Mouse (Mus musculus): ENCODE data around the gene Snx29. TPM values are rescaled to one million over a fixed set of nuclear protein-coding genes. Genes with fewer than 3 reads are reported as not detected.
"Not testable (repeated sequence)": the region's sequence is repeated elsewhere in the genome, so short reads cannot be mapped to it uniquely, and the experiment has no call there.

Gene Snx29
- polyA plus RNA-seq, 1 experiment: 24.4 TPM

GRCm38 (mm10) chr16:11501138-11501537, 178.4 kb downstream of the Snx29 start:
- 82% methylated on average over 3 of the region's 3 CpGs for WGBS
- no peak overlapping the region for H3K27ac ChIP-seq (ENCODE audit: control insufficient read depth, insufficient read depth, low read depth, low read length, poor library complexity)
- TF ChIP-seq CTCF (IDR thresholded peaks at IDR 0.05; ENCODE audit: control insufficient read depth, insufficient read depth, low read length) (no peak), POLR2A (IDR thresholded peaks at IDR 0.05; ENCODE audit: borderline replicate concordance, control insufficient read depth, low read depth, low read length) (no peak)
- H3K4me3 ChIP-seq (replicated peaks; ENCODE audit: control insufficient read depth, low read depth, low read length): no peak overlapping the region
- peaks cover 3% of the 10 kb centered on the region for H3K4me1 ChIP-seq (ENCODE audit: control insufficient read depth, insufficient read depth, low read length)

DNA sequence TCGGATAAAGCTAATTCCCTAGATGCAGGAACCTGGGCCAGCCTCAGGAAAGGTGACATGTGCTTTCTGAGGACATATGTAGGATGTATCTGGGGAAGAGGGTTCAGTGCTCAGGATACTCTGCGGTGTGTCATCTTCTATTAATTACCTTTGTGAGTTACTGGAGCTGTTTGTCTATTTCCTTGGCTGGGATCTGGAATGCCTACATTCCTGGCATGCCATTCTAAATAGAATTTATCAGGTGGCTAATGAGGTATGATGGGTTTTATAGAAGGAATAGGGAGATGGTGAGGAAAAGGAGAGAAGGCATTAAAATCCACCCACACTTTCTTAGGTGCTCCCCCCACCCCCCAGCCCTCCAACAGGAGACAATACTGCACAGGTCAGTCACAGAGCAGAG, 178.9 kb downstream of the Snx29 start:
- H3K27ac ChIP-seq (ENCODE audit: control insufficient read depth, insufficient read depth, low read depth, low read length, poor library complexity): no peak overlapping the region
- peaks cover 2% of the 10 kb centered on the region for H3K4me1 ChIP-seq (ENCODE audit: control insufficient read depth, insufficient read depth, low read length)
- TF ChIP-seq POLR2A (IDR thresholded peaks at IDR 0.05; ENCODE audit: borderline replicate concordance, control insufficient read depth, low read depth, low read length) (no peak), CTCF (IDR thresholded peaks at IDR 0.05; ENCODE audit: control insufficient read depth, insufficient read depth, low read length) (no peak)
- 78% methylated on average over 2 of the region's 2 CpGs for WGBS
- H3K4me3 ChIP-seq (replicated peaks; ENCODE audit: control insufficient read depth, low read depth, low read length): no peak overlapping the region

GRCm38 (mm10) chr16:11504666-11505491, 182.2 kb downstream of the Snx29 start:
- TF ChIP-seq CTCF (IDR thresholded peaks at IDR 0.05; ENCODE audit: control insufficient read depth, insufficient read depth, low read length) (no peak), POLR2A (IDR thresholded peaks at IDR 0.05; ENCODE audit: borderline replicate concordance, control insufficient read depth, low read depth, low read length) (no peak)
- Histone ChIP-seq H3K4me3 (replicated peaks; ENCODE audit: control insufficient read depth, low read depth, low read length) (no peak overlapping the region), H3K27ac (ENCODE audit: control insufficient read depth, insufficient read depth, low read depth, low read length, poor library complexity) (no peak overlapping the region), H3K4me1 (ENCODE audit: control insufficient read depth, insufficient read depth, low read length) (peaks cover 2% of the 10 kb centered on the region)
- 78% methylated on average over 2 of the region's 2 CpGs for WGBS

DNA sequence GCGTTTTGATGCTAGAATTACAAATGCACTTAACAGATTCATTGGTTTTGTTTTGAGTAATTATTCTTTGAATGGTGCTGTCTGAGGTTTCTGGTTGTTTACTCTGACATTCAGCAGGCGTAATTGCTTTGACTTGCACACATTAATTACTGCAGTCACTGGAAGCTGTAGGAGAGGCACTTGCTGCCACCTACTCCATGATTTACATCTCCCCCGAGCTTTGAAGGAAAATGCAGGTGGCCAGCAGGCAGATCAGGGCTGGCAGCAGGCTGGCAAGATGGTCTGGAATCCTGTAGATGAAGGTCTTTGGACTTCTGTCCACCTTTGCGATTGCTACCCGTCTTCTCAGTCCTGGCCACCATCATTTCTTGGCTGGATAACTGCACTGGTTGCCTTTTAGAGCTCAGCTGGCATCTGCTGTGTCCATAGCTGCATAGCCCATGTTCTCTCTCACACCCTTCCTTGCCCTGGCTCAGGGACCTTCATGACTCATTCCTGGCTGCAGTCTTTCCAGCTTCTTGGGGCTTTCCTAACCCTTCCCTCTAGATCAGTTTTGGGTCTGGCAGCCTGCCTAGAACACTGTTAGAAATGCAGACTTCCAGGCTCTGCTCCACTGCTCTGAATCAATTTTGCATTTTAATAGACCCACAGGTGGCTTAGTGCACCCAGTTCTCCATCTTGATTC, 182.9 kb downstream of the Snx29 start:
- TF ChIP-seq CTCF (IDR thresholded peaks at IDR 0.05; ENCODE audit: control insufficient read depth, insufficient read depth, low read length) (no peak), POLR2A (IDR thresholded peaks at IDR 0.05; ENCODE audit: borderline replicate concordance, control insufficient read depth, low read depth, low read length) (no peak)
- H3K4me3 ChIP-seq (replicated peaks; ENCODE audit: control insufficient read depth, low read depth, low read length): no peak overlapping the region
- 74% methylated on average over 5 of the region's 5 CpGs for WGBS
- no peaks in the 10 kb centered on the region; the same call in 1 of the 2 replicates for H3K4me1 ChIP-seq (ENCODE audit: control insufficient read depth, insufficient read depth, low read length)
- H3K27ac ChIP-seq (ENCODE audit: control insufficient read depth, insufficient read depth, low read depth, low read length, poor library complexity): no peak overlapping the region

- 85% methylated on average over 9 of the region's 9 CpGs for WGBS
- no peak overlapping the region for H3K27ac ChIP-seq (ENCODE audit: control insufficient read depth, insufficient read depth, low read depth, low read length, poor library complexity)
- TF ChIP-seq POLR2A (IDR thresholded peaks at IDR 0.05; ENCODE audit: borderline replicate concordance, control insufficient read depth, low read depth, low read length) (no peak), CTCF (IDR thresholded peaks at IDR 0.05; ENCODE audit: control insufficient read depth, insufficient read depth, low read length) (no peak)
- no peaks in the 10 kb centered on the region; the same call in 1 of the 2 replicates for H3K4me1 ChIP-seq (ENCODE audit: control insufficient read depth, insufficient read depth, low read length)
- no peak overlapping the region for H3K4me3 ChIP-seq (replicated peaks; ENCODE audit: control insufficient read depth, low read depth, low read length)
Observed at GRCm38 (mm10) chr16:11507188-11507731, 184.6 kb downstream of the Snx29 start.

DNA sequence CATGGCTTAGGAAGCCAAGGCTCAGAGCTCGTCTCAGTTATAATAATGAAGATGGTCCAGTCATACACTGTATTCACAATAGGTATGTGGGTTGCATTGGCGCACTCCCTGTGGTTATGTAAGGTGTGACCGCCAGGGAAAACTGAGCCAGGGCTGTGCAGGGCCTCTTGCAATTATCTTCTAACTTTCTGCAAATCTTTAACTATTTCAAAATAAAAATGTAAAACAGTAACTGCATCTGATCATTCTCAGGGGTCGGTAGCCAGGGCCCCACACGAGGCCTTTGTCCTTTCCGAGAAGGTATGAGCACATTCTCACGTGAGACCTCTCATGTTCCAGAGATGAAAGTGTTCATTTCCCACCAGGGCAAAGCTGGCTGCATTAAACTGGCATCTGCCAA, 185.6 kb downstream of the Snx29 start:
- no peak overlapping the region for H3K27ac ChIP-seq (ENCODE audit: control insufficient read depth, insufficient read depth, low read depth, low read length, poor library complexity)
- TF ChIP-seq POLR2A (IDR thresholded peaks at IDR 0.05; ENCODE audit: borderline replicate concordance, control insufficient read depth, low read depth, low read length) (no peak), CTCF (IDR thresholded peaks at IDR 0.05; ENCODE audit: control insufficient read depth, insufficient read depth, low read length) (no peak)
- H3K4me1 ChIP-seq (ENCODE audit: control insufficient read depth, insufficient read depth, low read length): no peaks in the 10 kb centered on the region; the same call in 1 of the 2 replicates
- H3K4me3 ChIP-seq (replicated peaks; ENCODE audit: control insufficient read depth, low read depth, low read length): no peak overlapping the region
- WGBS: 90% methylated on average over 7 of the region's 7 CpGs

DNA sequence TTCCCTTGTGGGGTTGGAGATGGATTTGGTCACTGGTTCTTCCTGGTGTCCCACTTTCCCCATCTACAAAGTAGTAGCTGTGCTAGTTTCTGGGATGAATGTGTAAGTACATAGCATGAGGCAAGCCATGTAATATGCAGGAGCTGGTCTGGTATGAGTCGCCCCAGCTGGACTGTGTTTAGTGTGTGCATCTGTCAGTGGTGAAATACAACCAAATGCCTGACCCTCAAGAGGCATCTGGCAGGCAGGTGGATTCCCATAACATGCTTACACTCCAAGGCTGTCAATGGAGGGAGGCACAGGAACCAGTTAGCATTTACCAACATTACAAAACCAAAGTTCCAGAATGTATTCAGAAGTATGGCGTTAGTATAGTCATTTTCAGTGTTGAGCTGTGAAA, 187.7 kb downstream of the Snx29 start:
- Histone ChIP-seq H3K27ac (ENCODE audit: control insufficient read depth, insufficient read depth, low read depth, low read length, poor library complexity) (no peak overlapping the region), H3K4me1 (ENCODE audit: control insufficient read depth, insufficient read depth, low read length) (no peaks in the 10 kb centered on the region; the same call in 1 of the 2 replicates), H3K4me3 (replicated peaks; ENCODE audit: control insufficient read depth, low read depth, low read length) (no peak overlapping the region)
- TF ChIP-seq POLR2A (IDR thresholded peaks at IDR 0.05; ENCODE audit: borderline replicate concordance, control insufficient read depth, low read depth, low read length): no peak
- TF ChIP-seq CTCF (IDR thresholded peaks at IDR 0.05; ENCODE audit: control insufficient read depth, insufficient read depth, low read length): no peak
- 86% methylated on average over 2 of the region's 2 CpGs for WGBS

DNA sequence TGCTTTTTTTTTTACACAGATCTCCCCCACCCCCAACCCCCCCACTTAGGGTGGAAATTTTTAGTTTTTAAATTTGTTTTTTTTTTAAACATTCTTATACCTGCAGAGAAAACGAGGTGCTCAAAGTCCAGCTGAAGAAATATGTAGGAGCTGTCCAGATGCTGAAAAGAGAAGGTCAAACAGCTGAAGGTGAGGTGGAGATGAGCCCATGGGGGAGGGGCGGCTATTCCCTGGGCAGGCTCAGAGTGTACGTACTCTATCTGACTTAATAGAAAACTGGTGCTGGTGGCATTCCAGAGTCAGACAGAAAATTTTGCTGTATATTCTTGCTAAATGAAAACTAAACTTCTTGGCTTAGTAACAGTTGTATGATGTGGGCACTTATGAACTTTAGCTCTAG, 188.1 kb downstream of the Snx29 start:
- 84% methylated on average over 3 of the region's 3 CpGs for WGBS
- H3K4me3 ChIP-seq (replicated peaks; ENCODE audit: control insufficient read depth, low read depth, low read length): no peak overlapping the region
- TF ChIP-seq CTCF (IDR thresholded peaks at IDR 0.05; ENCODE audit: control insufficient read depth, insufficient read depth, low read length) (no peak), POLR2A (IDR thresholded peaks at IDR 0.05; ENCODE audit: borderline replicate concordance, control insufficient read depth, low read depth, low read length) (no peak)
- no peak overlapping the region for H3K27ac ChIP-seq (ENCODE audit: control insufficient read depth, insufficient read depth, low read depth, low read length, poor library complexity)
- H3K4me1 ChIP-seq (ENCODE audit: control insufficient read depth, insufficient read depth, low read length): no peaks in the 10 kb centered on the region

- not testable (repeated sequence) for H3K27ac ChIP-seq (ENCODE audit: control insufficient read depth, insufficient read depth, low read depth, low read length, poor library complexity); H3K4me1 ChIP-seq (ENCODE audit: control insufficient read depth, insufficient read depth, low read length); H3K4me3 ChIP-seq (replicated peaks; ENCODE audit: control insufficient read depth, low read depth, low read length)
- 88% methylated on average over 7 of the region's 7 CpGs for WGBS
Observed at GRCm38 (mm10) chr16:11511696-11512095, 189.0 kb downstream of the Snx29 start.
